Mouse (Mus musculus): ENCODE measurements at regions not wholly inside any gene's neighbourhood (a gene's known extent, or its start where the extent isn't known, plus 50 kb on each side); places are given as distances from the start of the nearest gene placed in this dataset.

DNA sequence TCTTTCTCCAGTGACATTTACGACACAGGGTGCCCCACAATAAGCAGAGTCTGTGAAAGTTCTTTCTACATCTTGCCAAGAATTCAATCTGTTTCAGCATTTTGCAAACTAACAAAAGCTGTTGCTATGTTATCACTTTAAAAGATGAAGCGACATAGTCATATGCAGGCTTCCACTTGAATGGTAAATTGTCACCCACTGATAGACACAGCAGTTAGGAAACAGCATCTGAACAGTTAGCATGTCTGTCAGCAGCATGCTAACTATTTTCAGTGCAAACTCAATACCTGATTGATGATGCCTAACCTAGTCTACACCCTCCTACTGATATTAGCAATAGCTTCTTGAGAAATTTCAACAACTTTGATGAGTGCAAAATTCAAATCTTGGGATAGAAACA, 1348.1 kb upstream of the Gm7489 start:
- Histone ChIP-seq H3K36me3 (ENCODE audit: insufficient read depth, low read length) (no peaks in the 10 kb centered on the region), H3K27me3 (ENCODE audit: insufficient read depth, low read length) (no peaks in the 10 kb centered on the region), H3K27ac (ENCODE audit: low read depth, low read length) (no peak overlapping the region), H3K4me2 (ENCODE audit: low read depth, low read length, poor library complexity, severe bottlenecking) (no peak overlapping the region), H3K9ac (replicated peaks; ENCODE audit: low read length, poor library complexity, severe bottlenecking) (no peak overlapping the region), H3K9me3 (ENCODE audit: low read length) (no peaks in the 10 kb centered on the region), H3K4me1 (ENCODE audit: insufficient read depth, low read length) (no peaks in the 10 kb centered on the region), H3K4me3 (ENCODE audit: low read depth, low read length) (no peak overlapping the region)
- 90% methylated on average over 2 of the region's 2 CpGs for WGBS
- ATAC-seq (ENCODE audit: low FRiP score) (no peak), DNase-seq (ENCODE audit: low spot score) (no peak)
- TF ChIP-seq CTCF (IDR thresholded peaks at IDR 0.05) = no peak

- Histone ChIP-seq H3K27ac (ENCODE audit: low read depth, low read length) (no peak overlapping the region), H3K4me1 (ENCODE audit: insufficient read depth, low read length) (no peaks in the 10 kb centered on the region), H3K27me3 (ENCODE audit: insufficient read depth, low read length) (no peaks in the 10 kb centered on the region), H3K9me3 (ENCODE audit: low read length) (no peaks in the 10 kb centered on the region), H3K9ac (replicated peaks; ENCODE audit: low read length, poor library complexity, severe bottlenecking) (no peak overlapping the region), H3K4me2 (ENCODE audit: low read depth, low read length, poor library complexity, severe bottlenecking) (no peak overlapping the region), H3K36me3 (ENCODE audit: insufficient read depth, low read length) (no peaks in the 10 kb centered on the region), H3K4me3 (ENCODE audit: low read depth, low read length) (no peak overlapping the region)
- no peak for DNase-seq (ENCODE audit: low spot score)
- ATAC-seq (ENCODE audit: low FRiP score) = no peak
- TF ChIP-seq CTCF (IDR thresholded peaks at IDR 0.05) = no peak
These were observed 1326.0 kb upstream of the Gm7489 start for GRCm38 (mm10) chr15:52558682-52559081.

DNA sequence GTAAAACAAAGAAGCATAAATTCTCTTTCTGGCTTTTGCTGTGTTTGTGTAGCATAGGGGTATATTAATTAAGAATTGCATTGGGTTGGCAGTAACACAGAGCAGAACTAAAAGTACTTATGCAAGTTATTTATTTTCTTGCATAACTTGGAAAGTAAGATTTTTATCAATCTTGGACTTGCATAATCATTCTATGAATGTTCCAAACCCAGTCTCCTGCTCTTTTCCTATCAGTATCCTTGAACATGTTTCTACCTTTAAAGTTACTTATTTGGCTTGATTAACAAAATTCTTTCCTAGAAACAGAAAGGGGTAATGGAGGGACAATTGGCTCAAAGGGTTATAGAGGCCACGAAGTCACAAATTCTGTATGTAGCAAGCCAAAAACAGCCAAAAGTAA, 1320.6 kb upstream of the Gm7489 start:
- no peak overlapping the region for H3K4me3 ChIP-seq (ENCODE audit: low read depth, low read length)
- WGBS = 88% methylated on average over 1 of the region's 1 CpGs

GRCm38 (mm10) chr15:52565449-52565851, 1319.3 kb upstream of the Gm7489 start:
- H3K27me3 ChIP-seq (ENCODE audit: insufficient read depth, low read length) = no peaks in the 10 kb centered on the region
- TF ChIP-seq CTCF (IDR thresholded peaks at IDR 0.05) = no peak

More for the DNA sequence above, 1320.6 kb upstream of the Gm7489 start:
- Histone ChIP-seq H3K36me3 (ENCODE audit: insufficient read depth, low read length) (no peaks in the 10 kb centered on the region), H3K9ac (replicated peaks; ENCODE audit: low read length, poor library complexity, severe bottlenecking) (no peak overlapping the region), H3K27me3 (ENCODE audit: insufficient read depth, low read length) (no peaks in the 10 kb centered on the region), H3K4me2 (ENCODE audit: low read depth, low read length, poor library complexity, severe bottlenecking) (no peak overlapping the region), H3K27ac (ENCODE audit: low read depth, low read length) (no peak overlapping the region), H3K4me1 (ENCODE audit: insufficient read depth, low read length) (no peaks in the 10 kb centered on the region), H3K9me3 (ENCODE audit: low read length) (no peaks in the 10 kb centered on the region)
- no peak for TF ChIP-seq CTCF (IDR thresholded peaks at IDR 0.05)
- ATAC-seq (ENCODE audit: low FRiP score) = no peak
- DNase-seq (ENCODE audit: low spot score) = no peak

DNA sequence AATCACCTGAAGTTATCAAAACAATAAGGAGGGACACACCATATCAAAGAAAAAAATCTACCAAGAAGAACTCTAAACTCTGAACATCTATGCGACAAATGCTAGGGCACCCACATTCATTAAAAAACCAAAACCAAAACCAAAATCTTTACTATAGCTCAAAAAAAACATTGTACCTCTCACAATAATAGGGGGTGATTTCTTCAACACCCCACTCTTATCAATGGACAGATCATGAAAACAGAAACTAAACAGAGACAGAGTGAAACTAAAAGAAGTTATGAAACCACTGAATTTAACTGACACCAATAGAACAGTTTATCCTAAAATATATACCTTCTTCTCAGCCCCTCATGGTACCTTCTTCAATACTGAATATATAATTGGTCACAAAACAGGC, 1314.5 kb upstream of the Gm7489 start:
- Histone ChIP-seq H3K36me3 (ENCODE audit: insufficient read depth, low read length) (no peaks in the 10 kb centered on the region), H3K9me3 (ENCODE audit: low read length) (no peaks in the 10 kb centered on the region), H3K27me3 (ENCODE audit: insufficient read depth, low read length) (no peaks in the 10 kb centered on the region), H3K4me2 (ENCODE audit: low read depth, low read length, poor library complexity, severe bottlenecking) (no peak overlapping the region), H3K4me1 (ENCODE audit: insufficient read depth, low read length) (no peaks in the 10 kb centered on the region), H3K27ac (ENCODE audit: low read depth, low read length) (no peak overlapping the region), H3K4me3 (ENCODE audit: low read depth, low read length) (no peak overlapping the region), H3K9ac (replicated peaks; ENCODE audit: low read length, poor library complexity, severe bottlenecking) (no peak overlapping the region)
- no peak for TF ChIP-seq CTCF (IDR thresholded peaks at IDR 0.05)
- ATAC-seq (ENCODE audit: low FRiP score) (no peak), DNase-seq (ENCODE audit: low spot score) (no peak)
- WGBS = 98% methylated on average over 1 of the region's 1 CpGs

More at GRCm38 (mm10) chr15:52565449-52565851, 1319.3 kb upstream of the Gm7489 start:
- H3K4me1 ChIP-seq (ENCODE audit: insufficient read depth, low read length) = no peaks in the 10 kb centered on the region
- no peaks in the 10 kb centered on the region for H3K9me3 ChIP-seq (ENCODE audit: low read length)
- H3K4me3 ChIP-seq (ENCODE audit: low read depth, low read length) = no peak overlapping the region
- no peak overlapping the region for H3K27ac ChIP-seq (ENCODE audit: low read depth, low read length)
- H3K4me2 ChIP-seq (ENCODE audit: low read depth, low read length, poor library complexity, severe bottlenecking) = no peak overlapping the region
- DNase-seq (ENCODE audit: low spot score) (no peak), ATAC-seq (ENCODE audit: low FRiP score) (no peak)
- H3K36me3 ChIP-seq (ENCODE audit: insufficient read depth, low read length) = no peaks in the 10 kb centered on the region
- 75% methylated on average over 5 of the region's 5 CpGs for WGBS
- no peak overlapping the region for H3K9ac ChIP-seq (replicated peaks; ENCODE audit: low read length, poor library complexity, severe bottlenecking)

DNA sequence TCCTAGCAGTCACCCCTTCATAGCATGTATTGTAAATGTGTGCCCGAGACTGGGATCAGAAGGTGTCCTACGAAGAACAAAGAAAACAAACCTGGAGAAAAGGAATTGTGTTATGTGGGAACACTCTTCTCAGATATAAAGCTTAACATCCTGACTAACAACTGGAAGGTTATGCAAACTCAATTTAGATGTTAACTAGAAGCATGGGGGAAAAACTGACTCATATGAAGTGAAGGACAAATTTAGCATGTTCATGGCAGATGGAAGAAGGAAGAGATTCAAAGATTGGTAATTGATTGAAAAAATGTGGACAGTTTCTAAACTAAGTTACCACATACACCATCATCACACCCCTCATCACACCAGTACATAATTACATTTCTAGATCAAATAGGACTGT, 1307.1 kb upstream of the Gm7489 start:
- WGBS = 86% methylated on average over 2 of the region's 2 CpGs

More for the DNA sequence above, 1307.1 kb upstream of the Gm7489 start:
- ATAC-seq (ENCODE audit: low FRiP score) (no peak), DNase-seq (ENCODE audit: low spot score) (no peak)
- no peak overlapping the region for H3K9ac ChIP-seq (replicated peaks; ENCODE audit: low read length, poor library complexity, severe bottlenecking)
- no peaks in the 10 kb centered on the region for H3K36me3 ChIP-seq (ENCODE audit: insufficient read depth, low read length)
- H3K4me3 ChIP-seq (ENCODE audit: low read depth, low read length) = no peak overlapping the region
- H3K4me2 ChIP-seq (ENCODE audit: low read depth, low read length, poor library complexity, severe bottlenecking) = no peak overlapping the region
- no peak overlapping the region for H3K27ac ChIP-seq (ENCODE audit: low read depth, low read length)
- no peaks in the 10 kb centered on the region for H3K27me3 ChIP-seq (ENCODE audit: insufficient read depth, low read length)
- H3K4me1 ChIP-seq (ENCODE audit: insufficient read depth, low read length) = no peaks in the 10 kb centered on the region
- TF ChIP-seq CTCF (IDR thresholded peaks at IDR 0.05) = no peak
- no peaks in the 10 kb centered on the region for H3K9me3 ChIP-seq (ENCODE audit: low read length)
